Comparison of ENCODE assay signal across 24 mouse cellular contexts in genomic region chr9:102877916-102878315, GRCm38 (mm10).
"Had no signal": no experiment of that assay in that cellular context is flagged by ENCODE, and none has a peak within 500 bp of the region (broad histone marks: within the 10 kb centered on the region; RNA-seq: fewer than 3 reads in every experiment).

No protein-coding gene starts in this region.

- H3K4me2 ChIP-seq: heart, embryonic 12.5 days; hindbrain, embryonic 12.5 days; hindbrain, embryonic 15.5 days; intestine, embryonic 15.5 days; limb, embryonic 12.5 days; liver, embryonic 11.5 days; liver, embryonic 13.5 days had no signal

- H3K9me3 ChIP-seq: heart, embryonic 10.5 days; heart, embryonic 12.5 days; hindbrain, embryonic 10.5 days; hindbrain, embryonic 12.5 days; hindbrain, embryonic 15.5 days; intestine, embryonic 15.5 days; limb, embryonic 10.5 days; limb, embryonic 12.5 days; liver, embryonic 13.5 days had no signal

- DNase-seq: gastrocnemius, adult 2 months; gastrocnemius, postnatal 10 days; gastrocnemius, postnatal 25 days; heart, postnatal 10 days; heart, postnatal 4 days; kidney, adult 18-20 months; kidney, adult 8-10 months; kidney, postnatal 10 days; kidney, postnatal 4 days; liver; liver, embryonic 13.5 days had no signal

- H3K27ac ChIP-seq: gastrocnemius, adult 2 months; heart, embryonic 10.5 days; hindbrain, embryonic 10.5 days; hindbrain, embryonic 12.5 days; hindbrain, embryonic 15.5 days; intestine, embryonic 15.5 days; layer of hippocampus, adult 2 months; left cerebral cortex, adult 2 months; limb, embryonic 10.5 days; limb, embryonic 12.5 days; liver, embryonic 13.5 days had no signal

- H3K9ac ChIP-seq: heart, embryonic 12.5 days; hindbrain, embryonic 12.5 days; hindbrain, embryonic 15.5 days; intestine, embryonic 15.5 days; limb, embryonic 12.5 days; liver, embryonic 13.5 days had no signal

- ATAC-seq: inflammation-experienced regulatory T-cells, adult 6 months; intestine, embryonic 15.5 days; intestine, postnatal 0 days had no signal

- H3K27me3 ChIP-seq: heart, embryonic 12.5 days; hindbrain, embryonic 12.5 days; hindbrain, embryonic 15.5 days; intestine, embryonic 15.5 days; limb, embryonic 12.5 days; liver, embryonic 13.5 days had no signal

- H3K4me3 ChIP-seq: gastrocnemius, adult 2 months; heart, embryonic 10.5 days; heart, embryonic 12.5 days; hindbrain, embryonic 10.5 days; hindbrain, embryonic 12.5 days; hindbrain, embryonic 15.5 days; intestine, embryonic 15.5 days; layer of hippocampus, adult 2 months; left cerebral cortex, adult 2 months; limb, embryonic 10.5 days; limb, embryonic 12.5 days; liver, embryonic 13.5 days had no signal

- H3K4me1 ChIP-seq: hindbrain, embryonic 10.5 days; hindbrain, embryonic 12.5 days; hindbrain, embryonic 15.5 days; limb, embryonic 10.5 days; limb, embryonic 12.5 days; liver, embryonic 13.5 days had no signal
